Mouse (Mus musculus) layer of hippocampus, postnatal 14 days (tissue): ENCODE results near the gene Tmem163. TPM values are rescaled to one million over a fixed set of nuclear protein-coding genes. Genes with fewer than 3 reads are reported as not detected.
A peak's percentile ranks its signal among the peaks of the same experiment; 100 is the strongest.

Experiments used
- DNase-seq, 2 experiments: peaks; one replicate each; pipeline ENCODE4 v3.0.0; 2021 to 2022; ENCODE audit warnings: low spot score in 2 of 2, mixed read lengths in 1 of 2
- long read RNA-seq, 2 experiments: library from polyadenylated mRNA; stranded (forward); transcript quantifications; one replicate each; pipeline ENCODE4 v2.0.0; 2021
- total RNA-seq, 2 experiments: library from RNA; stranded (reverse); gene quantifications; 2 replicates each; pipeline ENCODE4 v1.2.3; 2021

The Tmem163 gene
- 10 to 100 TPM; 25.0 to 34.6 TPM for total RNA-seq
- long read RNA-seq, experiment 1, transcript Tmem163-205 (8 exons, 3,488 nt), result major isoform, 66 of 71 reads
- long read RNA-seq, experiment 1, partial matches to known transcripts, result 1 of 71 reads
- long read RNA-seq, experiment 1, other reads (novel, unspliced or antisense), result 3 of 71 reads
- long read RNA-seq, experiment 2, transcript Tmem163-205 (8 exons, 3,488 nt), result major isoform, 60 of 65 reads
- long read RNA-seq, experiment 2, partial matches to known transcripts, result 0 of 65 reads
- long read RNA-seq, experiment 2, other reads (novel, unspliced or antisense), result 4 of 65 reads

DNA sequence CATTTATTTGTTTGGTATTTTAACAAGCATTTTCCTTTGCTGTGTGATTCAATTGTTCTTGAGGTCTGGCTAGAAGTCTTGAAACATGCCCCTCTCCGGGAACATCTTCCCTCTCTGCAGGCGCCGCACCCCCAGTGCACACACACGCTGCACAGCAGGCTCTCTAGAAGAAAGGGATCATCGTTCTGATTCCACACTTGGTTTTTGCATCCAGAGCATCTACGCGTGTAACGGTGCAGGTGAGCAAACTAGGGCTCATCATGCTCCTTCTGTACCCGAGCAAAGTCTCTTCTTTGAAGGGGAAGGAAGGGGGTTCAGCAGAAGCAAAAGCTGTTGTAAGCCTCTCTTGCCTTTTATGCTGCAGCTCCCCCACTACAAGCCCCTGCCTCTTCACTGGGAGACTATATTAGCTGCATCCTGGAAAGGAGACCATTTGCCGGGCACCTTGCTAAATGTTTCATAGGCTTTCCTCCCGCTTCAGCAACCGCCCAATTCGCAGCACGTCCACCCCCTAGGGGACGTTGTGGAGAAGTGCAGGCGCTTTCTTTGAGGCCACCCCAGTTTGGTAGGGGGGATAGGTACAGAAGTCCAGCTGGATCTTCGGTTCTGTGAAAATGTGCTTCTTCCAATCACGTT is at the start of gene Tmem163:
Tmem163 (minus strand) TSS at position 51 of the 636 bp plus-strand sequence.
- DNase-seq, result peak in 1 of 2 experiments; percentile 9

DNA sequence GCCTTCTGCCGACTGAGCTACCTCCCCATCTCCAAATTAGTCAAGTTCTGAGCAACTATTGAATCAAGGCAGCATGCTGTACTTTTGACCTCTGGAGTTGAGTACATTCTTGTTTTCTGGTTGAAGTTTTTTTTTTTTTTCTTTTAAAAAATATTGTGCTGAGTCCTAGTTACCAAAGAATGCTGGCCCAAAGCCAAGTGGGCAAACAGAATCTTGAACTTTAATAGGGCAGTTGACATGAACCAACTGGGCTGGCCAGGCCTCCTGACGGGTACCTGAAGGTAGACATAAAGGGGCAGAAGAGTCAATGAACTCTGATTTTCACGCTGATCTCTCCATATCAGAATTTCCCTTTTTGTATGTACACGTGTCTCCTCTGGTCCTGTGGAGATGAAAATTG is 49.7 kb upstream of the Tmem163 start, which contains the start of gene Acmsd:
Acmsd (plus strand) TSS at position 318 of the 400 bp plus-strand sequence.
- no peak for DNase-seq

DNA sequence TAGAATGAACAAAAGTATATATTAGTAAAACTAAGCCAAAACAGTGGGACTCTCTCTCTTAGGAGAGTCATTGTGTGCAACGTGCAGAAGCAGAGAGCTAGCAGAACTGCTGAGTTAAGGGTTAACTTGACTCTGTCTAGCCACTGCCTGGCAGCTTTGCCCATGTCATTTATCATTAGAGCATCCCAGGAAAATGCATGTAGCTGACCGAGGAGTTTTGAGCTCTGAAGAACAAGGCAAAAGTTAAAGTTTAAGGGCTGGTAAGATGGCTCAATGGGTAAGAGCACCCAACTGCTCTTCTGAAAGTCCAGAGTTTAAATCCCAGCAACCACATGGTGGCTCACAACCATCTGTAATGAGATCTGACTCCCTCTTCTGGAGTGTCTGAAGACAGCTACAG is 44.2 kb upstream of the Tmem163 start:
- DNase-seq, result no peak

DNA sequence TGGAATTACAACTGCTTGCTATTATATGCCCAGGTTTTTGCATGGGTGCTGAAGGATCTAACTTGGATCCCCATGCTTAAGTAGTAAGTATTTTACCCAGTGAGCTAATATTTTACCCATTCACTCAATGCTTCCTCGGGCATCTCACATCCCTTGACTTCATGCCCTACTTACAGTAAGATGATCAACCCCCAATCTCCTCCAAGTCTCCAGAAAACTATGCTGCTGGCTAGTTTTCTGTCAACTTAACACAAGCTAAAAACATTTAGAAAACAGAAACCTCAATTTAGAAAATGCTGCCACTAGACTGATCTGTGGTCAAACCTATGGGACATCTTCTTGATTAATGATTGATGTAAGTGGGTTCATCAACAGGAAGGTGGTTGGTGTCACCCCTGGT is 38.9 kb upstream of the Tmem163 start:
- no peak for DNase-seq

DNA sequence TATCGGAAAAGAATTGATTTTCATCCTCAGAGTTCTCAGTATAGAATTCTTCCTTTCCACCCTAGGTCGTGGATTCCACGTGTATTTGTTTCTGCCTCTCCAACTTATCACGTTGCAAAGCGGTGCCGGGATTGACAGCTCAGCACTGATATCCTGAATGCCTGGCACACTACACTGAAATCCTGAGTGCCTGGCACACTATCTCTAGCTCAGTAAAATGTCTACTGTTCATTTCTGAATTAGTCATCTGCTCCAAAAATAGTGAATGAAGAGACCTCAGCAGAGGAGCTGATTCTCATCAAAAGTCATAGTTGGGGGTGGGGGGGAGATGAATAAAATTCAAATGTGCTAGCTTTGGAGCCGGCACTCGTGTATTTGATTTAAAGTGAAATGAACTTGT is 37.1 kb upstream of the Tmem163 start:
- peak; percentile 10 to 53 for DNase-seq

DNA sequence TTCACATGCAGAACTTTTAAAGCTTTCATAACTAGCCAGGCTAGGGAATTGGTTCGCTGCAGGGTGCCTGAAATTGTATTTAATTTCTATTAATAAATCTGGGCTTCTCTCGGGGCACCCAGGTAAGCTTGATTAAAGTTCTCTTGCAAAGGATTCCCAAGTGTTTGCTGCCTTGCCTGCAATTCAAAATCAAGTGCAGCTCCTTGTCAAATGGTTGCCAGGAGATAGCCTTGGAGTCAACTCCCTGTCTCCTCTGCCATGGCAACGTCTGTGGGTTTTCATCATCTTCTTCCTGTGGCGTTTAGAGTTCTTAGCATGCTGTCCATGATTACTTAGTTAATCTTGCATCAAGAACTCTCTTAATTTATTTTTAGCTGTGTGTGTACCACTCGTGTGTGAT is 26.9 kb upstream of the Tmem163 start:
- no peak for DNase-seq

DNA sequence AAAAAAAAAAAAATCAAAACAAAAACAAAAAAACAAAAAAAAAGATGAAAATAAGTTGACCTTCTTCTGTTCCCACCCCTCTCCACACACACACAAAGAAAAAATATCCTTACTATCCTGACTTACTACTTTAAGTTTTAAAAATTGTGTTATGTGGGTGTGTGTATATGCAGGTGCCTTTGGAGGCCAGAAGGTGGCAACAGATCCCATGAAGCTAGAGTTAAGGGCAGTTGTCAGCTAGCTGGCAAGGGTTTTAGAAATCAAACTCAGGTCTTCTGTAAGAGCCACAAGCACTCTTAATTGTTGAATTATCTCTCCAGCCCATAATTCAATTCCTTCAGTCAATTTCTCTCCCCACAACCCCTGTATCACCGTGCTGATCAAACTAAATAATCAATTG is 22.8 kb upstream of the Tmem163 start:
- no peak for DNase-seq

DNA sequence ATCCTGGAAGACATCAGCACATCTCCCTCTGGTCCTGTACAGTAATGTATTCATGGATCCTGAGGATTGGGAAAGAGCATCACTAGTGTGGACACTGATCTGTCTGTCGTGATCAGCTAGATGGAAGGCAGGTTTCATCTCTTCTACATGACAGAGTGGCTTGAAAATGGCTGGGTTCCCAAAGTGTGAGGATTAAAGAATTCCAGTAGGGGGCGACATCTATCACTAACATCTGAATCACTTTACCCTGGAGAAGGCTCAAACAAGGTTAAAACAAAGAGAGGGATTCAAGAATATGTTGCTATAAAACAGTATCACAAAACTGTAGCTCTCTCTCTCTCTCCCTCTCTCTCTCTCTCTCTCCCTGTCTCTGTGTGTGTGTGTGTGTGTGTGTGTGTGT is 17.2 kb upstream of the Tmem163 start:
- DNase-seq, result peak in 1 of 2 experiments; percentile 46

DNA sequence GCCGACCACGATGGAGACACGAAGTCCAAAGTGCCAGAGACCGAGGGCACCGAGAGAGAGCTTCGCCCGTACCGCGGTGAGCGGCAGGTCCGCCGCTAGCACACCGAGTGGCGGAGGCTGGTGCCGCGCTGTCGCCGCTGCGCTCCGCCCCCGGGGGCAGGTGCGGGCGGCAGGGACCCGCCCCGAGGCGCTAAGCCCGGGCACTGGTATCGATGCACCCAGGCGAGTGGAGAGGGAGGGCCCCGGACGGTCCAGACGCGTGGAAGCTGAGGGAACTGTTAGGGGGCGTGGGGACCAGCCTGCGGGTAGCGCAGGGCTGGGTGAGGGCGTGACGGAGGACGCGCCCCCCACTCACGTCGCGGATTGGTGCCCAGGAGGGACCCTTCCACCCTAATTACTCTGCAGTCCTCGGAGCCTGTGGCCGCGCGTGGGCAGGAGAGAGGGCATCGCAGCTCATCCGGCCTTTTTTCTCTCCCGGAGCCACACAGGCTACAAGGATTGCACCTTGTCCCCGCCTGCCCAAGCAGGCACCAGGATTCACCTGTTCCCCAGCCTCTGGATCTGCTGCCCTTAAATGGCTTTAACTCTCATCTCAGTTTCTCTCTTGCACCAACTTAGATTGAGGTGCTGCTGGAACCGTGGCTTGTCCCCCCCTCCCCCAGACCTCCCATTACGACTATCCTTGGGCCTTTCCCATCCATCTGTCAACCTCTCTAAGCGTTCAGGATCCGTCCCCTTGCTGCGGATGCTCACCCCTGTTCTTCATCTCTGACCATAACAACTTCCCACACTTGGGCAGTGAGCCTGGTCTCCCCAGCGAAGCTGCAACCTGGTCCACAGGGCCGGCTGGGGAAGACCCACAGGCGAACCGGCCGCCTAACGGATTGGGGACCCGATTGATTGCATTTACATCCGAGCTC is 1.4 kb downstream of the Tmem163 start:
- DNase-seq, result peak in 1 of 2 experiments; percentile 7

DNA sequence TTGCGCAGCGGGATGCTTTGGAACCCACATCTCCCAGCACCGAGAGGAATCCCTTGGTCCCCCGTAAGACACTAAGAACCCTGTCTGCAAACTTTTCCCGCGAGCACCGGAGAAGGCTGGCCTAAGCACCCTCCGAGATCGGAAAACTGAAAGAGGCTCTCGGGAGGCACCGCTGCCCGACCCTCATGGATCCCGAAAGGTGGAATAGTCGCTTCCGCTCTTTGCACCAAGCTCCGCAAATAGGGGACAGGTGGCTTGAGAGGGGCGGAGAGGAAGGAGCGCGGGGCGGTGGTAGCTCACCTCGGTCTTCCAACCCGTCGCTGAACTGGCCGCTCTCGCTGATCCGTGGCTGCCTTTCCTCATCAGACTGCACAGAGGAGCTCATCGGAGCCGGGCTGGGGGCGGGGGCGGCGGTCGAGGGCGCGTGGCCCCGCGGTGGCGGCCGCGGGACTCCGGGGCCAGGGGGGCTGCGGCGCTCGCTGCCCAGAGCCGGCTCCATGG is 2.2 kb downstream of the Tmem163 start:
- peak in 1 of 2 experiments; percentile 9 for DNase-seq

DNA sequence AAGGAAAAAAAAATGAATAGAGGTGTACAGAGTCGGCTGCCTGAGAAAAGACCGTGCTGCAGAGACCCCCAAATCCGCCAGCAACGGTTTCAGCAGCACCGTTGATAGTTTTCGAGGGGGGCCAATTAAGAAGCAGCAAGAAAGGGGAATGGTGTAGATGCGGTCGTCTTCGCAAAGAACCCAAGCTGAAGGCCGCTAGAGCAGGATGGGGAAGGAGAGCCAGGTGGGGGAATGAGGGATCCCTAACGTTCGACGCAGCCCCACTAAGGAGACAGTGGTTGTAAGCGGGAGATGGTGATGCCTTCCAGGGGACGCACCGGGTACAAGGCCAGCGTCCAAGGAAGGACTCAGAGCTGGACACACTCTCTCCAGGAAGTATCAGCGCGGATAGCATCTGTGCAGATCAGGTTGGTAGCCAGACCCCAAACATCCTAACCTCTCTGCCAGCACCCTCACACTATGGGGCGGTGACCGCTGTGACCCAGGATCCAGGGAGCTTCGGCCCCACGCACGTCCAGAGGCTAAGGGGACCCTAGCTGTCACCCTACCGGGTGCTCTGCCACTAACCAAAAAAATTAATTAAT is 2.7 kb downstream of the Tmem163 start:
- DNase-seq, result peak in 1 of 2 experiments; percentile 6

DNA sequence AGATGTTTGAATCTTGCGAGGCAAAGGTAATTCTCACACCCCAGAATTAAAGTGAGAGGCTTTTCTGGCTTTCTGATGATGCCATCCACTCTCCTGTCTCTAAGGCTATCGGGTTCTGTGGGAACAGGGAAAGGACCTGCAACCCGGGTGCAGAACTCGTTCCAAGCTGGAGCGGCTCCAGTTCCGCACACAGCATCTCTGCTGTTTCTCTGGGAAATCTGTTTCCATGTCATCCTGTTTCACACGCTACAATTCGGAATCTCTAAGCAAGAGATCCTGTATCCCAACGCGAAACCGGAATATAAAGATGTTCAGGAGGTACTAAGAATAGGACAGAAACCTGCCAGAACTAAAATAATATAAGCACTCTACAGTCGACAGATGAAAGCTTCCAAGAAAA is 3.2 kb downstream of the Tmem163 start:
- peak in 1 of 2 experiments; percentile 21 for DNase-seq

DNA sequence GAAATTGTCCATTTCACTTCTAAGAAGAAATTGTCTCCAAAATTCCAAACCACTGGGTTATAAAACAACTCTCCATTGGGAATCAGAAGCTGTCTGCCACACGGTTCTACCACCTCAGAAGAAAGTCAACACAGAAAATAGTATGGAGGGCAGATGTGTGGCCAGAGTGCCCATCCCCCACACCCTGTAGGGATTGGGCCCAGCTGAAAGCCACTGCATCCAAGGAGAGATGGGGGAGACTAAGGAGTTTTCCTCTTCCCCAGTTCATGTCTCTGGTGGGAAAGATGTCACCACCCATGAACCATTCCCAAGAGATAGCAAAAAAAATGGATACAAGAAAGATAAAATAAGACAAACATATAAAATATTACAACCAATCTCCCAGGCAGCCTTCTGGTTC is 4.1 kb downstream of the Tmem163 start:
- DNase-seq, result no peak

DNA sequence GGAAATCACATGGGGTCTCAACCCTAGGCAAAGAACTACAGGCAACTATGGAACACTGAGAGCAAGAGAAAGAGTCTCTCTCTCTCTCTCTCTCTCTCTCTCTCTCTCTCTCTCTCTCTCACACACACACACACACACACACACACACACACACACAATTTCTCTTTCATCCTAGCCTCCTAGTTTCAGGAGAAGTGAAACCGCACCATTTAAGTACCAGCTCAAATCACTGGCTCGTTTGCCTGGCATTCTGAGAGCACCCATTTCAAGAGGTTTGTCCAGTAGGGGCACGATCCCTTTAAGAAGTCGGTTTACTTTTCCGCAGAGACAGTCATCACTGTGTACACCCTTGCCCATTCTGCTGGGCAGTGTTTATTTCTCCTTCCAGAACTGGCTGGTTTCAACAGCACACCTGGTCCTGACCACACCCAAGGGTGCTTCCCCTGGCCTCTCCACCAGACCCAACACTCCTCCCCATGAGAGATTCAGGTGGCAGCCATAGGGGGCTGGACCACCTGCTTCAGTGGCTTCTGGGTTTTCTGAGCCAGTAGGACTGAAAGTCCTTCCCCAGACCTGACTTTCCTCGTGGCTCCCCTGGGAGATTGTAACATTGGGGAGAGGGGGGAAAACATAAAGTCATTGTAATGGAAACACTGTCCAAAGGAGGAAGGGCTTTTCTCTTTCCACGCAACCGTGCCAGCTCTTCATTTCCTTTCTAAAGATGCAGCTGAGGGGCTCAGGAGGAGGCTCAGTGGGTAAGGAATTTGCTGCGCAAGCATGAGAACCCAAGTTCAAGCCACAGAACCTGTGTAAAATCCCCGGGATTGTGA is 5.9 kb downstream of the Tmem163 start:
- DNase-seq, result no peak

DNA sequence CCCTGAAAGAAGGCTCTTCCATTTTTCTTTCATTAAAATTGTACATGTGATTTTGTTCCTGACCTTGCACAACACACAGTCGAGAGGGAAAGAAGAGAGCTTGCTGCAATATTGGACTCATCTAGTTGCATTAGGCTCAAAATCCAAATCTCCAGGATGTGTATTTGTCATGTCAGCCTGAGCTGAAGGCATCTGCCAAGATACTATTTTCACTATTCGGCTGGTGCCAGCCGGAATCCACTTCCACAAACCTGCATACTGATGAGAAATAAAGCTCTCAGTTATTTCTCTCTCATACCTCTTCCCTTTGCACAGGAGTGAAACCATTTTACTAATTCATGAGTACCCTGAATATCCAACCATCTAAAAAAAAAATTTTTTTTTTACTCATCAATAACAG is 11.2 kb downstream of the Tmem163 start:
- peak in 1 of 2 experiments; percentile 52 for DNase-seq

DNA sequence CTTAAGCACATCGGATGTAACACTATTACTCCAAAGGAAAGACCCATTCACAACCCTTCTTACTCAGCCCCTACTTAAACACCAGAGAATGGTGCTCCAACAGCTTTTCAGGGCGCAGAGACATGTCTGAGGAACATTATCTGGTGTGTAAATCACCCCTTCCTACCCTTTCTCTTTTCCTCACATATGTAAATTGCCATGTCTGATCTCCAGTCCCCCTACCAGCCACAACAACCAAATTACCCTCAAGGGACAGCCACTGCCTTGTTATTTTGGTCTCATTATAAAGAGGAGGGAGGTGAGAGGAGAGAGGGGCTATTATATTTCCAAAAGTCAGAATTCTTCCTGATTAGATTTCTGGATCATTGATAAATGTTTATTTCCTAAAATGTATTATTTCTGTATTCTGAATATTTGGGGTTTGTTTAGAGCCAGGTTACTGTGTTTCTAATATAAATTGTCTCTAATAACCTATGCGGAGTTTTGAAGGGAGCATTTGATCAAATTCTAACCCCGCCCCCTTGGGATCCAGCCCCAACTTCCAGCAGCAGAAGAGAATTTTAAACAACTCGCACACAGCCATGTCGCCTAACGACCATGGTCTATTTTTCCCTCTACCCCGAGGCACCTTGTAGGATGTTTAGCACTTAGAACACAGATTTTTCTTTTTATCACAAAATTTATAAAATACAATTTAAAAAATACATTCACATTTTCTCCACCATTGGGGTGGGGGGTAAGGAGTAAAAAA is 12.1 kb downstream of the Tmem163 start:
- DNase-seq, result no peak

DNA sequence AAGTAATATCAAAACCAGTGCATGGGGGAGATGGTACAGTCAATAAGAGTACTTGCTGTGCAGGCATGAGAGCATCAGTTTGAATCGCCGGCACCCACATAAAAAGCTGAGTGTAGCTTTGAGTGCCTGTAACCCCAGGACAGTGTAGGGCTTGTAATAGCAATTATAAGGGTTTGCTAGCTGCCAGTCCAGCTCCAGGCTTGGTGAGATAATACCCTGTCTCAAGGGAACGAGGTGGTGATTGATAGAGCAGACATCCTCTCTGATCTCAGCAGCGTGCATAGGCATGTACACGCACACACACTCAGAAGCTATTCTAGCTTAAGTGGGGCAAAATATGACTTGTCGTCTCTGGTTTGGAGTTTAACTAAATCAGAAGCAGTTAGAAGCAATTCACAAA is 13.1 kb downstream of the Tmem163 start:
- DNase-seq, result no peak

DNA sequence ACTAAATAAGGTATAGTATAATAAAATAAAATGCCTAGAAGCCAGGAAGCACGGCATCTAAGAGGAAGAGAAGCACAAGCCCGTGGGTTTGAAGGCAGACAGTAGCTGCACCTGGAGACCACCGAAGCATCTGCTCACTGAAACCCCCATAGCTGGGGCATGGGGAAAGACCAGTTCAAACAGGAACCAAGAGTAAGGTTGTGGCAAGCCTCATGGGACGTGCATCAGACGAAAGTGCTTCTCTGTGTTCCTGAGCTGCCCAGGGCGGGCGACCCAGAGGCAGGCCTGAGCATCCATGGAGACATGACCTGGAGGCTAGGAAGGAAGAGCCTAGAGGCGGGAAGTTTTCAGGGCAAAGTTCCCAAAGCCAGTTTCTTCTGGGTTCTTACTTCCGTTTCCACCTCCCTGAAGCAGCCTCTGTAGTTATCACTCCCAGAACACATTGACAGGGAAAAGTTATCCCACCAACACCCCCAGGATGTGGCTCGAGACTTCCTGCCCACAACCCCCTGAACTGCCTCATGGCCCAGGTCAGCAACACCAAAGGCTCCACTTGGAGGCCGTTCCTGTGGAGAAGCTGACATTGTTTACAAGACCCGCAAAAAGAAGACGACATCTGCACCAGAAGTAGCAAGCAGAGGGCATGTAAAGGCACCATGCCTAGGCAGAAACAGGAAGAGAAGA is 16.8 kb downstream of the Tmem163 start:
- DNase-seq, result no peak
